Mouse (Mus musculus) limb, embryonic 15.5 days (tissue): ENCODE data around the gene Micall2. TPM values are rescaled to one million over a fixed set of nuclear protein-coding genes. Genes with fewer than 3 reads are reported as not detected.

Experiments used
- ATAC-seq: fragments of 200-750 bp; cut with Nextera tagmentation; 2 replicates; pipeline ENCODE4 v1.8.0; 2017; ENCODE audit warnings: low read depth, moderate TSS enrichment; ENCODE audit not compliant: insufficient number of reproducible peaks, low FRiP score, low TSS enrichment
- H3K27ac ChIP-seq: fragments of 300-500 bp; sonication (generic); 2 replicates; pipeline ENCODE4 v1.5.1; 2015; ENCODE audit warnings: moderate library complexity, mild to moderate bottlenecking, inconsistent platforms
- H3K27me3 ChIP-seq: fragments of 300-500 bp; sonication (generic); 2 replicates; pipeline ENCODE4 v1.6.1; 2015; ENCODE audit warnings: inconsistent platforms
- H3K36me3 ChIP-seq: fragments of 300-500 bp; sonication (generic); 2 replicates; pipeline ENCODE4 v1.6.1; 2015; ENCODE audit warnings: inconsistent platforms
- H3K4me1 ChIP-seq: fragments of 300-500 bp; sonication (generic); 2 replicates; pipeline ENCODE4 v1.6.1; 2015; ENCODE audit warnings: inconsistent platforms
- H3K4me2 ChIP-seq: fragments of 300-500 bp; sonication (generic); 2 replicates; pipeline ENCODE4 v1.6.1; 2015; ENCODE audit warnings: mild to moderate bottlenecking, inconsistent platforms
- H3K4me3 ChIP-seq: fragments of 300-500 bp; sonication (generic); 2 replicates; pipeline ENCODE4 v1.5.1; 2015; ENCODE audit warnings: mild to moderate bottlenecking, inconsistent platforms
- H3K9ac ChIP-seq: fragments of 300-500 bp; sonication (generic); 2 replicates; pipeline ENCODE4 v1.6.1; 2015; ENCODE audit warnings: inconsistent platforms
- H3K9me3 ChIP-seq: fragments of 300-500 bp; sonication (generic); 2 replicates; pipeline ENCODE4 v1.6.1; 2016; ENCODE audit warnings: inconsistent platforms
- WGBS: fragments of 180-500 bp; shearing (Covaris S2); methylation state at CpG from one replicate; pipeline ENCODE4 v1.1.7; 2015; 5-methylcytosine and 5-hydroxymethylcytosine counted together
- polyA plus RNA-seq: library from polyadenylated mRNA; unstranded; fragments of >200 nt; fragmentation: Nextera tagmentation; extraction: Ambion mirVana; gene quantifications from 2 replicates; pipeline ENCODE4 v1.2.1, GENCODE M21; 2015

The Micall2 gene
- polyA plus RNA-seq, 1 experiment from 2014 or later, result 4.9 TPM

DNA sequence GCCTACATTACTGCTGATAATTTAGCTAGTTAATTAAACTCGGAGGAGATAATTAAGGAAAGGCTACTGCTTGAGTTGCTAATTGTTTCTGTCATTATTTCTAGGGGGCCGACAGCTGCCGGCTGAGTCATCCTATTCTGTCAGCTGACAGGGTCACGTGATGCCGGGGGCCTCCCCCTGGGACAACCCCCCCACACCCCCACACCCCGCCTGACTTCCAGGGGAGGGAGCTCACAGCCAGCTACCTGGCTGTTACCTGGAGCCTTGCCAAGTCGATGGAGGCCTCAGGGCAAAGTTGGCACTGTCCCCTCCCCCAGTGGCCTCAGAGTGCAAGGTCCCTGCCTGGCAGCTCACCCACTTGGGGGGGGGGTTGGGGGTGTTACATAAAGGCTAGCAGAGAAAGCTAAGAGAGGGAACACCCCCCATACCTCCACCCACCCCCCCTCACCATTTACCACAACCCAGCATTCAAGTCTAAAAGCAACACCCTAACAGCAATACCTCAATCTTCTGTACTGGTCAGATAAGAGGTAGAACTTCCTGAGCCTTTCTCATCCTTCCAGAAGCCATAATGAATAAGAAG lies 41.1 kb downstream of the Micall2 start:
- H3K4me2 ChIP-seq, result peak overlapping the region; percentile 37
- ATAC-seq, result no peak
- H3K9me3 ChIP-seq, result no peaks in the 10 kb centered on the region
- no peaks in the 10 kb centered on the region for H3K36me3 ChIP-seq
- no peak overlapping the region for H3K27ac ChIP-seq
- H3K9ac ChIP-seq, result 0 out of 2 replicates have a peak overlapping the region, but pooled peaks have one; percentile 12
- peaks cover 7% of the 10 kb centered on the region for H3K4me1 ChIP-seq
- WGBS, result 13% methylated on average over 7 of the region's 7 CpGs
- H3K4me3 ChIP-seq, result no peak overlapping the region
- no peaks in the 10 kb centered on the region for H3K27me3 ChIP-seq

DNA sequence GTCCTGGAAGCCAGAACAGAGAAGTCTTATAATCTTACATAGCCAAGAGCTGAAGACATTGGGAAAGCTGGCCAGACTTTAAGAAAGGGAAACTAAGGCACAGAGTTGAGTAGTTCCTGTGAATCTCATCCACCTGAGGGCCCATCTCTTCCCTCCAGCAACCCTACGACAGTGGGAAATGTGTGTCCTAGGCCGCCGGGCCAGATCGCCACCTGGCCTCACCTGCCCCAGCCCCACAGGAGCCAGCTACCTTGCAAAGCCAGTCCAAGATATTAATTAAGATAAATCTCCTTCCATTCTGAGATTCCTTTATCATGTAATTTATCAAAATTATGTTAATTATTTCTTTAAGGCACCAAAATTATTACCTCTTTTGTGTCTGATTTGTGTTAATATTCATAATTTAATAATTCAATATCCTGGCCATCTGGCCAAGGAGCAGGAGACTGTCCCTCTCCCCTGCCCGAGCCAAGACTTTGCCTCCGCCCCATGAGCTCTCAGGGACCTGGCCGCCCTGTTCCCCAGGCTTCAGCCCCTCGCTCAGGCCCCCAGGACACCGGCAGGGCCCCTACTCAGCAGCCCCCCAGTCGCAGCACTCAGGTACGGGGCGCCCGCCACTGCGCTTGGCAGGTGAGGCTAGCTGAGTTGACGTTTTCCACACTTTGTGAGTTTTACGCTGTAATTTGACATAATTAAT lies 41.7 kb downstream of the Micall2 start:
- no peaks in the 10 kb centered on the region for H3K9me3 ChIP-seq
- peak overlapping the region; percentile 37 for H3K4me2 ChIP-seq
- no peak overlapping the region for H3K4me3 ChIP-seq
- WGBS, result 38% methylated on average over 16 of the region's 16 CpGs
- H3K27me3 ChIP-seq, result no peaks in the 10 kb centered on the region
- no peak for ATAC-seq
- H3K4me1 ChIP-seq, result peaks cover 7% of the 10 kb centered on the region
- H3K9ac ChIP-seq, result 0 out of 2 replicates have a peak overlapping the region, but pooled peaks have one; percentile 12
- H3K27ac ChIP-seq, result no peak overlapping the region
- no peaks in the 10 kb centered on the region for H3K36me3 ChIP-seq

DNA sequence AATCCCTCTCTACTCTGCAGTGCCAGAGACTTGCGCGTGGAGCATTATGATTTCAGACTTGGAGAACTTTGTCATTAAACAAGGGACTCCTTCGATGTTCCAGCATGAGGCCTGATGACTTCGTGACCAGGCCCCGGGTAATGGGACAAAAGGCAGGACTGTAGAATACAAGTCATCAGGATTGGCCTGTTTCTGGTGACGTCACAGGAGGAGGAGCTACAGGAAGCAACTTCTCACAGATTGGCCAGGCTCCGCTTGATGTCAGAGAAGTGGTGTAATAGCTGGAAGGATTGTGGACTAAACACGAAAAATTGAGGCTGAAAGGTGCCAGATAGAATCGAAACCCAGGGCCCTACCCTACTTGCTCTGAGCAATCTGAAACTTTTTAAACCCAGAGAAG lies 45.3 kb downstream of the Micall2 start:
- no peak overlapping the region for H3K4me2 ChIP-seq
- ATAC-seq, result no peak
- H3K27ac ChIP-seq, result no peak overlapping the region
- no peak overlapping the region for H3K9ac ChIP-seq
- H3K36me3 ChIP-seq, result no peaks in the 10 kb centered on the region
- 71% methylated on average over 9 of the region's 9 CpGs for WGBS
- no peak overlapping the region for H3K4me3 ChIP-seq
- peaks cover 8% of the 10 kb centered on the region for H3K27me3 ChIP-seq
- H3K9me3 ChIP-seq, result no peaks in the 10 kb centered on the region
- H3K4me1 ChIP-seq, result peaks cover 16% of the 10 kb centered on the region

DNA sequence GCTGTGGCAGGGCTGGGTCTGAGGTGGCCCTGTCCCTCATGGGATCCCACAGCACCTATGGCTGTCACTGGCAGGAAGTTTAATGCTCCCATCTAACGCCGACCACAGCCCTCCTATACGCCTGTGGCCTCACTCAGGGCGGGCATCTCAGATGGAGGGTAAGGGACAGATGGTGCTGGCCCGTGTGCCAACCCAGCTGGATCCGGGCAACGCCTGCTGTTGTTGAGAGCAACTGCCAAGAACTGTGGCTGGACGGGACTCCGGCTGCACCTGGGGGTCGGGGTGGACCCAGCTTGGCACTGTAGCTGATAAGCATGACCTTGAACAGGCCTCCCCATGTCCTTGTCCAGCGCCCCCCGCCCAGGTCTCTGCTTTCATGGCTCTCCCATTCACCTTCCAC lies 47.8 kb downstream of the Micall2 start:
- Histone ChIP-seq H3K27ac (no peak overlapping the region), H3K9ac (no peak overlapping the region), H3K36me3 (no peaks in the 10 kb centered on the region), H3K27me3 (peaks cover 24% of the 10 kb centered on the region), H3K4me3 (no peak overlapping the region), H3K4me2 (no peak overlapping the region), H3K9me3 (no peaks in the 10 kb centered on the region), H3K4me1 (peaks cover 9% of the 10 kb centered on the region)
- 77% methylated on average over 12 of the region's 12 CpGs for WGBS
- peak; percentile 20; the same call in 1 of the 2 replicates for ATAC-seq

DNA sequence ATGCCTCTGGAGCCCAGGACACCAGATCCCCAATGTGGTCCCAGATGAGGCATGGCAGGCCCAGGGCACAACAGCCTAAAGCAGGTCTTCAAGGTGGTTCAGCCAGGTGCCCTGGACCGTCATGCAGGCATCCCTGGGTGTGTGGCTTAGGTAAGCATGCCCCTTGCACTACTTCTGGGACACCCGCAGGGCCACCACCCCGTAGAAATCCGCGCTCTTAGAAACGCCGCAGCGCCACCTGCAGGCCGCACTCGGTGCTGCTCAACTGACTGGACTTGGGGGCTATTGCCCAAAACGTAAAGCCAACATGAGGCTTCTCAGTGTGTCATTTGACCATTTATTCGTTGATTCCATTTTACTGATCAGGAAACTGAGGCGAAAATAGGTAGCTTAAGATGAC lies 48.5 kb downstream of the Micall2 start:
- WGBS, result 9% methylated on average over 13 of the region's 13 CpGs
- Histone ChIP-seq H3K36me3 (no peaks in the 10 kb centered on the region), H3K27me3 (peaks cover 29% of the 10 kb centered on the region)

DNA sequence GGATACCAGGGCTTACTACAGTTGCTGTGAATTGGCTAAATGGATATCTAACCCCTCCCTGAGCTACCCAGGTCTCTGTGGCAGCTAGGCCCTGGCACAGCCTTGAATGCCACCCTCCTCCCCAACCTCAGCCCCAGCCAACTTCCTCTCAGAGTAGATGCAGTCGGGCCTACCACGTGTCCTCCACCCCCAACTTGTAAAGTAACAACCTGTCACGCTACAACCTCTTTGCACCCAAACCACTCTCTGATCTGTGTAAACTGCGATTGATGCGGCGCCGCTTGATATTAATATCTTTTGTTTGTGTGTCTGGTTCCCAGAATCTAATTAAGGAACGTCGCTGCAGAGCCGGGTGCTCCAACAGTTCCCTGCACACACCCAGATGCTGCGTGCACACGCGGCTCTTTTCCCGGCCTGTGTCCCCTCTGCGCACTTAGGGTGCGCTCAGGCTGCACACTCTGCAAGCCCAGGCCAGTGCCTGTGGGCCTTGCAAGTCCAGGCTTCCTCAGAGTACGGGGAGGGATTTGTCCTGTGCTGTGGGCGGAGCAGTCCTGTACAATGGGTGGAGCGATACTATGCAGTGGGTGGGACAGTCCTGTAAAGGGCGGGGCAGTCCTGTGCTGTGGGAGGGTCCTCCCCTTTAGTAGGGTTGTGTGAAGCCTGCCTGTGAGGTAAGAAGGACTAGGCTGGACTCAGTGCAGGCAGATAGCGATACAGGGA lies 49.4 kb downstream of the Micall2 start:
- Histone ChIP-seq H3K4me2 (peak overlapping the region; percentile 32), H3K27ac (no peak overlapping the region), H3K36me3 (no peaks in the 10 kb centered on the region), H3K4me1 (peaks cover 18% of the 10 kb centered on the region), H3K4me3 (0 out of 2 replicates have a peak overlapping the region, but pooled peaks have one; percentile 2), H3K9ac (no peak overlapping the region), H3K27me3 (peaks cover 36% of the 10 kb centered on the region), H3K9me3 (no peaks in the 10 kb centered on the region)
- 24% methylated on average over 21 of the region's 21 CpGs for WGBS
- ATAC-seq, result peak; percentile 73

More for the DNA sequence above, 48.5 kb downstream of the Micall2 start:
- peaks cover 10% of the 10 kb centered on the region for H3K4me1 ChIP-seq
- H3K4me3 ChIP-seq, result no peak overlapping the region
- no peaks in the 10 kb centered on the region for H3K9me3 ChIP-seq
- ATAC-seq, result no peak
- H3K9ac ChIP-seq, result no peak overlapping the region
- H3K27ac ChIP-seq, result no peak overlapping the region
- H3K4me2 ChIP-seq, result no peak overlapping the region

DNA sequence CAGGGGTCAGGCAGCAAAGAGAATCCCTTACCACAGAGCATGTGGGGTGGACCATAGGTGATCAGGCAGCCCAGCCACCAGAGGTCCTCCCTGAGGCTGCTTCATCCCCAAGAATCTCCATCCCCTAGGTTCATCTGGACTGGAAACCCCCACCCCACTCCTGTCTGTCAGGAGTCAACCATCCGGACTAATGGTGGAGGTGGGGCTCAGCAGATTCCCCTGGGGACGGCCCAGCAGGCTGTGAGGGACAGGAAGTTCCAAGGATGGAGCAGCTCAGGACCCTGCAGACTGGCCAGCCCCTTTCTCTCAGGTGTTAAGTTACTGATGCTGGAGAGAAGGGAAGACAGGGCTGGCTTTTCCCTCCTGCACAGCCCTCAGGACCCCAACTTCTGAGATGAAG lies 52.9 kb downstream of the Micall2 start:
- Histone ChIP-seq H3K4me3 (no peak overlapping the region), H3K4me1 (peaks cover 19% of the 10 kb centered on the region), H3K9me3 (no peaks in the 10 kb centered on the region), H3K27ac (no peak overlapping the region), H3K36me3 (no peaks in the 10 kb centered on the region), H3K27me3 (peaks cover 54% of the 10 kb centered on the region), H3K9ac (no peak overlapping the region), H3K4me2 (no peak overlapping the region)
- ATAC-seq, result no peak
- 8% methylated on average over 2 of the region's 2 CpGs for WGBS

DNA sequence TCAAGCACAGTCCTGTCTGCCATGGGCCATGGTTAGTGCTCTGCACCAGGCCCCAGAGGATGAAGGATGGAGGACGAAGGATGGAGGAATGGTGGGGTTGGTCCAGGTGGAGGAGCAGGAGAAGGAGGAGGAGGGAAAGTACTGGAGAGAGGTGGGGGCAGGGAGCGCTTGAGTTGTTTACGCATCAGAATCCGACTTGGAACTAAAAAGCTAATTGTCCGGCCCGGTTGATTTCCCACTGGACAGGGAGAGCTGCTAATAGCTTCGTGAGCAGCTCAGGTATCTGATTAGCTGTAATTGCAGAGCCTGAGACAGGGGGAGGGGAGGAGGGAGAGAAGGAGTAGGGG lies 53.5 kb downstream of the Micall2 start:
- Histone ChIP-seq H3K9me3 (no peaks in the 10 kb centered on the region), H3K4me1 (peaks cover 19% of the 10 kb centered on the region), H3K36me3 (no peaks in the 10 kb centered on the region), H3K9ac (no peak overlapping the region), H3K4me3 (no peak overlapping the region), H3K4me2 (no peak overlapping the region), H3K27ac (no peak overlapping the region), H3K27me3 (peaks cover 56% of the 10 kb centered on the region)
- ATAC-seq, result no peak
- 8% methylated on average over 7 of the region's 7 CpGs for WGBS

DNA sequence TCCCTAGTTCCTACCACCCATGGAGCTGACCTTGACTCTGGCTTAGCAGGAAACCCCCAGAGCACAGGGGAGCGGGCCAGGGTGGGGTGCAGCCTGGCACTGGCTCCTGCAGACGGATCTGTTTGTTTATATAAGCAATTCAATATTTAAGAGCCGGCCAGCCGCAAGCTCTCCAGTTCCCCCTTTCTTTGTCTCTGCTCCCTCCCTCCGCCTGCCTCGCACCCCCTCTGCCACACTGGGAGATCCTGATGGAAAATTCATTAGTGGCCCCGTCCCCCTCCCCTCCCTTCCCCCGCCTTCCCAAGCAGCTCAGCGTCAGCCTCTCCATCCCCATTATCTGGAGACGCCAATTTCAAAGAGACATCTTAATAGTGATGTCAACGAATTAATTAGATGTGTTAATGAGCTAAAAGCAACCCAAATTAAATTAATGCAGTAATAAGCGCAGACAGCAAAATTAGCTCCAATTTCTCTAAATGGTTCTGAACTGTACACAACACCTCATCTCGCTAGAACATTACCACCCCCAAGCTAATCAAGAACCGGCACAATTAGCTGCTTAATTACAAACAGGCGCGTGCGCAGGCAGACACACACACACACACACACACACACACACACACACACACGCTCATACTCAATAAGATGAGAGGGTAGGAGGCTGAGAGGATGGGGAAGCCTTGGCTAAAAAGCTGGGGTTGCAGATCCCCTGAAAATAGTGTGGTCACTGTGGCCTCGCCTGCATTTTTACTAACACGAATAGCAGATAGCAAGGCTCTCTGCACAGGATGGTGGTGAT lies 54.1 kb downstream of the Micall2 start:
- H3K27me3 ChIP-seq, result peaks cover 56% of the 10 kb centered on the region
- H3K4me3 ChIP-seq, result no peak overlapping the region
- no peaks in the 10 kb centered on the region for H3K9me3 ChIP-seq
- WGBS, result 5% methylated on average over 20 of the region's 20 CpGs
- H3K4me1 ChIP-seq, result peaks cover 19% of the 10 kb centered on the region
- no peak overlapping the region for H3K27ac ChIP-seq
- H3K36me3 ChIP-seq, result no peaks in the 10 kb centered on the region
- H3K4me2 ChIP-seq, result no peak overlapping the region
- H3K9ac ChIP-seq, result no peak overlapping the region
- no peak for ATAC-seq

DNA sequence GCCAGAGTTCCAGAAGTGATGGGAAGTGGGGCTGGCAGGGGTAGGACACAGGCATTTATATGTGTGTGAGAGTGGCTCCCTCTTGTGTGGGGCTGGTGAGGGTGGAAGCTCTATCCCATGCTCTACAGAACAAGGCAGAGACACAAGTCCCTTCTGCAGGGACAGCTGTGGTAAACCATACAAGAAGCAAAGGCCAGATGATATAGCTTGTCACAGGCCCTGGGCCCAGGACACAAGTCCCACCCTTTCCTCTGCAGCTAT lies 60.5 kb downstream of the Micall2 start:
- H3K36me3 ChIP-seq, result no peaks in the 10 kb centered on the region
- no peak overlapping the region for H3K4me3 ChIP-seq
- no peak for ATAC-seq
- H3K27ac ChIP-seq, result no peak overlapping the region
- no peaks in the 10 kb centered on the region for H3K9me3 ChIP-seq
- peaks cover 73% of the 10 kb centered on the region for H3K27me3 ChIP-seq
- H3K4me1 ChIP-seq, result no peaks in the 10 kb centered on the region
- no peak overlapping the region for H3K9ac ChIP-seq
- no peak overlapping the region for H3K4me2 ChIP-seq

DNA sequence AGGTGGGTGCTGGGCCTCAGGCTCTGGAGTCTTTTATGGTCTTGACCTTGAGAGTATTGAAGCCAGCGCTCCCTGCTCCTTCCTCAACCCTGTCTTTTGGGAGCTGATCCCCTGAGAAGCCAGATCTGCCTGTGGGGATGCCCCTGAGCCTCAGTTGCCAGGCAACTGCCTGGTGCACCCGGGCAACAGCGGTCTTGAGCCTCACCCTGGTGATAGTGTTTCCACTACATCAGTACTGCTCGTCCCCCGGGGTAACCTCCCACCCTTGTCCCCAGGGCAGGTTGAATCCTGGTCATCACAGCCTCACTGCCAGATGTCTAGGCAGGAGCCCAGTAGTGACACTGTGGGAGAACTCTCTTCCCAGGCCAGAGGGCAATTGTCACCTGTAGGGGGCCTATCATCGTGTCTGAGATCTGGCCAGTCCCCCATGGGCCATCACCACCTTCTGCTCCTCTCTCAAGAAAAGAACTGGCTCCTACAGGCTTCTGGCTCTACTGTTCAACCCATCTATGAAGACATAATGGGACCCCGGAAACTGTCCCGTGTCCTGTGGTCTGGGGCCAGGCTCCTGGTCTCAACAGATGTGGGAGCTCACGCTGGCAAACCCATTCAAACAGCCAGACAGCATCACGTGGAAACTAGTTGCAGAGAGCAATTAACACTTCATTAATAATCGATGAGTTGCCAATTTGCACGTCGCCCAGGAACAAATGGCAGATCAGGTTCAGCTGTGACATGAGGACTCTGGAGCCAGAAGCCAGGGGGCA lies 61.0 kb downstream of the Micall2 start:
- Histone ChIP-seq H3K9ac (no peak overlapping the region), H3K9me3 (no peaks in the 10 kb centered on the region), H3K4me1 (no peaks in the 10 kb centered on the region), H3K36me3 (no peaks in the 10 kb centered on the region), H3K27me3 (peaks cover 78% of the 10 kb centered on the region), H3K4me3 (no peak overlapping the region), H3K27ac (no peak overlapping the region), H3K4me2 (no peak overlapping the region)
- no peak for ATAC-seq
- 28% methylated on average over 13 of the region's 13 CpGs for WGBS
